Mouse (Mus musculus) E14TG2a.4 (cell line): ENCODE results near the gene Ccdc155.

ENCODE experiments used
- CTCF ChIP-seq: conservative IDR thresholded peaks from 2 replicates; pipeline ENCODE4 v1.5.1; 2014; ENCODE audit warnings: low read length
- NANOG ChIP-seq: IDR thresholded peaks from 2 replicates; pipeline ENCODE4 v1.6.1; 2014; ENCODE audit warnings: borderline replicate concordance, low read length, mixed read lengths

- TF ChIP-seq CTCF, result no peak
- TF ChIP-seq NANOG, result no peak
Measured at GRCm38 (mm10) chr7:45155590-45155989, 49.1 kb downstream of the Ccdc155 start.
